Mouse (Mus musculus) layer of hippocampus, adult 9-11 months (tissue): Measurements from ENCODE around the gene Tubgcp5.

Experiments used
- DNase-seq: peaks from one replicate; pipeline ENCODE4 v3.0.0; 2022

Gene Tubgcp5

GRCm38 (mm10) chr7:55855597-55855996 lies 61.6 kb downstream of the Tubgcp5 start:
- DNase-seq = peak; percentile 61

- DNase-seq = no peak
Observed at GRCm38 (mm10) chr7:55856741-55857140, 62.8 kb downstream of the Tubgcp5 start.

GRCm38 (mm10) chr7:55857729-55858128 lies 63.8 kb downstream of the Tubgcp5 start:
- no peak for DNase-seq

DNA sequence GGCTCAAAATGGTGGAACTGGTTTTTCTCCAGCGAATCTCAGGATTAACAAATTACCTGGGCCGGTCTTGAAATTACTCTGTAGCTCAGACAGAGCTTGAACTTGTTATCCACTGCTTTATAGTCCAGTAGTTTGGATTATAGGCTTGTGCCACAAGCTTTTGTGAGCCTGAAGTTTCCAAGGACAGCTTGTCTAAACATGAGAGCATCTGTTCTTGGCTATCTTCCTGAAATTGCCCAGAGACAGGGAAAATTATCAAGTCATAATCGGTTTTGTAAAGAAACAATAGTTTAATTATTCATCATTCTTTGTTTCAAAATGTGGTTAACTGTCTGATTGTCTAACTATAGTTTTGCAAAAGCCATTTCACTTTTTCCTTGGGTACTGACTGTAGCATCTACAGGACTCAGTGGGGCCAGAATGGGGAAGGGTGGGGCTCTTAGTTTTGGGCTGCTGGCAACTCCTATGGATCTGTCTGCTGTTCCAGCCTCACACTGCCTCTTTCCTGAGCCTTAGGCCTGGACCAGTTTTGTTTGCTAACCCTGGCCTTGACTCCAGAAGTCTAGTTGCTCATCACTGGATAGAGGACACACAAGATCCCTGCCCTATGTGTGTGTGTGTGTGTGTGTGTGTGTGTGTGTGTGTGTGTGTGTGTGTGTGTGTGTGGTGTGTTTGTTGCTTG lies 65.0 kb downstream of the Tubgcp5 start:
- DNase-seq = no peak

DNA sequence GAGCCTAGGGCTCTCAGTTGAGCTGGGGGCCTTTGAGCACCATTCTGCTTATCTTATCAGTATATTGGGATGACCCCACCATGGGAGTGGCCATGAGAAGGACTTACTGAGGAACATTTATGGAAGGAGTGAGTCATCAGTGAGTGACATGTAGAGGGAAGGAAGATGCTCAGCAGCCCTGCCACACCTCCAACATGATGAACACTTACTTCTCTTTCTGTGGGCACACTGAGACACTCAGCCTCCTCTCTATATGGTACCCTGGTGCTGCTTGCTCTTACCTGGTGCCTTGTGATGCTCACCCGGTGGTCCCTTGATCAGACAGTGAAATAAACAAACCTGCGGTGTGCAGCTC lies 65.5 kb downstream of the Tubgcp5 start:
- DNase-seq = peak; percentile 58

DNA sequence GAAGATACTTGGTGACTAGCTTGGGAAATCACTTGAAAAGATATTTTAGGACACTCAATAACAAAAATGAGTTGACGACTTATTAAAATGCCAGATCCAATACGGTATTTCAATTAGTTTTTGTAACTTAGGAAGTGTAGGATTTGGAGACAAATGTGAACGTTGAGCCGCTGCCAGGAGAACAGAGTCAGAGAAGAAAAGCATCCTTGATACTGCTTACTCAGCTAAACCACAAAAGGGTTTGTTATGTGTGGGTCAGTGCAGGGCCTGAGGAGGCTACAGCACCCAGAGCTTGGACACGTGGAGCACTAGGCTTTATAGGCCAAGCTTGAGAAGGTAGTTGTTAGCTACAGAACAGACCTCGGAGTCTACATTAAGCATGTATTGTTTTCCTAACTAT lies 66.0 kb downstream of the Tubgcp5 start:
- peak; percentile 56 for DNase-seq

GRCm38 (mm10) chr7:55861175-55861574 lies 67.2 kb downstream of the Tubgcp5 start:
- DNase-seq = no peak

DNA sequence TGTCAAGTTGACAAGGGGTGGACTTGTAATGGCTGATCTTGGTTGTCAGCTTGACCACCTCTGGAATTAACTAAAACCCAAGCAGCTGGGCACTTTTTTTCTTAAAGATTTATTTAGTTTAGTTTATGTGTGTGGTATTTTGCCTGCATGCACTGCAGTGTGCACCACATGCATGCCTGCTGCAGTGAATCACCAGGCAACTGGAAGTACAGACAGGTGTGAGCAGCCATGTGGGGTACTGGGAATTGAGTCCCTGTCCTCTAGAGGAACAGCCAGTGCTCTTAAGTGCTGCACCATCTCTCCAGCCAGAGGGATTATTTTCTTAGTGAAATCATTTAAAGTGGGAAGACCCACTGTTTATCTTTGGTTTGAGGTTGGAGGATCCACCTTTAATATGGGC lies 71.1 kb downstream of the Tubgcp5 start:
- no peak for DNase-seq

- peak; percentile 57 for DNase-seq
Observed at GRCm38 (mm10) chr7:55865750-55866416, 71.9 kb downstream of the Tubgcp5 start.

- DNase-seq = no peak
Observed at GRCm38 (mm10) chr7:55868247-55868646, 74.3 kb downstream of the Tubgcp5 start.

DNA sequence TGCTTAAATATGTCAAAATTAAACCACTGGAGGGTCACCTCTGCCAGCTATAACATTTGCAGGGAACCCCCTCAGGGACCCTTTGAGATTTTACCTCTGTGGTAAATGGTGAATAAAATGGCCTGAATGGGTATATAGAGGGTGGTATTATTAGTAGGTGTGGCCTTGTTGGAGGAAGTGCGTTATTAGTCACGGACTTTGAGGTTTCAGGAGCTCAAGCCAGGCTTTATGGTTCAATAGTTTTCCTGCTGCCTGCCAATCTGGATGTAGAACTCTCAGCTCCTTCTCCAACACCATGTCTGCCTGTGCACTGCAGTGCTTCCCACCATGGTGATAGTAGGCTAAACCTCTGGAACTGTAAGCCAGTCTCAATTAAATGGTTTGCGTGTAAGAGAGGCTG lies 75.3 kb downstream of the Tubgcp5 start:
- DNase-seq = no peak

- no peak for DNase-seq
Observed at GRCm38 (mm10) chr7:55870340-55871020, 76.5 kb downstream of the Tubgcp5 start.

DNA sequence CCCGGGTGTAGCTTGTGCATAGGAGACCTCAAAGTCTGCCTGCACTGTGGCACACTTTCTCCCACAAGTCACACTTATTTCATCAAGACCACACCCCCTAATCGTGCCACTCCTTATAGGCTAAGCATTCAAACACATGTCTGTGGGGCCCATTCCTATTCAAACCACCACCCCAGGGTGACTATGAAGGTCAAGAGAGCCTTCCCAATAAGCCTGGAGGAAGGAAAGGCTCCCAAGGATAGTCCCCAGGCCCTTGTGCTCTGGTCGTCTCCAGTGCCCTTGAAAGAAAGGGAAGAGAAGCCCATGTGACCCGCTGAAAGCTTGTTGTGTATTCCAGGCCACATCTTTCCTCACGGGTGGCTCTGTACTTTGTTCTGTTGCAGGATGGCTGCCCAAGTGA lies 77.5 kb downstream of the Tubgcp5 start:
- DNase-seq = no peak

GRCm38 (mm10) chr7:55874703-55875102 lies 80.7 kb downstream of the Tubgcp5 start:
- DNase-seq = no peak

- DNase-seq = no peak
Observed at GRCm38 (mm10) chr7:55877721-55878120, 83.8 kb downstream of the Tubgcp5 start.

DNA sequence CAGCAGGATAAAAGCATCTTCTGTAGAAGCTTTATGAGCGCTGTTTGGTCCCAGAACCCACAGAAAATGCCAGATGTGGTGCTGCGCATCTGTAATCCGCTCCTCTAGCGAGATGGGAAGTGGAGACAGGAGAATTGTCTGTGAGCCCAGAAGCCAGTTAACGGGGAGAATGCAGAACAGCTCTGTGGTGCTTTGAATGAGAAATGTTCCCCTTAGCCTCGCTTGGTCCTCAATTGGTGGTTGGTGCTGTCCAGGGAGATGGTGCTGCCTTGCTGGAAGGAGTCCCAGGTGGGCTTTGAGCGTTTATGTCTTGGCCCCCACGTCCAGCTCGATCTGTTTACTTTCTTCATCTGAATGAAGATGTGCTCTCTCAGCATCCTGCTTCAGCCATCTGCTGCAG lies 86.9 kb downstream of the Tubgcp5 start:
- no peak for DNase-seq
